Mouse (Mus musculus) midbrain, embryonic 15.5 days (tissue): ENCODE data around the gene Asap3. TPM values are rescaled to one million over a fixed set of nuclear protein-coding genes. Genes with fewer than 3 reads are reported as not detected.
A peak's percentile ranks its signal among the peaks of the same experiment; 100 is the strongest.

Source experiments
- ATAC-seq: fragments of 200-750 bp; cut with Nextera tagmentation; replicated peaks from 2 replicates; pipeline ENCODE4 v1.8.0; 2017; ENCODE audit warnings: moderate TSS enrichment
- H3K27ac ChIP-seq: fragments of 300-500 bp; sonication (generic); 2 replicates; pipeline ENCODE4 v1.5.1; 2015; ENCODE audit warnings: mild to moderate bottlenecking, inconsistent platforms
- H3K27me3 ChIP-seq: fragments of 300-500 bp; sonication (generic); replicated peaks from 2 replicates; pipeline ENCODE4 v1.6.1; 2015; ENCODE audit warnings: inconsistent platforms
- H3K36me3 ChIP-seq: fragments of 300-500 bp; sonication (generic); replicated peaks from 2 replicates; pipeline ENCODE4 v1.6.1; 2015; ENCODE audit warnings: inconsistent platforms
- H3K4me1 ChIP-seq: fragments of 300-500 bp; sonication (generic); 2 replicates; pipeline ENCODE4 v1.6.1; 2015; ENCODE audit warnings: inconsistent platforms
- H3K4me2 ChIP-seq: fragments of 300-500 bp; sonication (generic); 2 replicates; pipeline ENCODE4 v1.6.1; 2015; ENCODE audit warnings: inconsistent platforms, mild to moderate bottlenecking, moderate library complexity
- H3K4me3 ChIP-seq: fragments of 300-500 bp; sonication (generic); 2 replicates; pipeline ENCODE4 v1.5.1; 2015; ENCODE audit warnings: mild to moderate bottlenecking, inconsistent platforms
- H3K9ac ChIP-seq: fragments of 300-500 bp; sonication (generic); 2 replicates; pipeline ENCODE4 v1.6.1; 2015; ENCODE audit warnings: mild to moderate bottlenecking, inconsistent platforms
- H3K9me3 ChIP-seq: fragments of 300-500 bp; sonication (generic); 2 replicates; pipeline ENCODE4 v1.6.1; 2016; ENCODE audit warnings: inconsistent platforms
- WGBS: fragments of 180-500 bp; shearing (Covaris S2); methylation state at CpG from one replicate; pipeline ENCODE4 v1.1.7; 2015; ENCODE audit warnings: mixed read lengths; 5-methylcytosine and 5-hydroxymethylcytosine counted together
- polyA plus RNA-seq: library from polyadenylated mRNA; unstranded; fragments of >200 nt; fragmentation: Nextera tagmentation; extraction: Ambion mirVana; gene quantifications from 2 replicates; pipeline ENCODE4 v1.2.1, GENCODE M21; 2015

The Asap3 gene
- 5.1 and 5.2 TPM in 2 replicates for polyA plus RNA-seq

- Histone ChIP-seq H3K9ac (peak within 1 kb of the TSS; percentile 68), H3K27me3 (no peaks in the 10 kb centered on the region; the same call in 1 of the 2 replicates), H3K36me3 (no peaks in the 10 kb centered on the region), H3K4me1 (peaks cover 16% of the 10 kb centered on the region), H3K27ac (peak within 1 kb of the TSS; percentile 36; the same call in 1 of the 2 replicates), H3K4me3 (peak within 1 kb of the TSS; percentile 50), H3K4me2 (peak within 1 kb of the TSS; percentile 99), H3K9me3 (no peaks in the 10 kb centered on the region)
- WGBS = under 1% methylated on average over 49 of the region's 54 CpGs
- ATAC-seq = peak; percentile 87
Measured at GRCm38 (mm10) chr4:136206033-136206893, at the start of gene Asap3. Asap3 (plus strand) TSS chr4:136206365.

GRCm38 (mm10) chr4:136158498-136158897, 47.7 kb upstream of the Asap3 start:
- no peaks in the 10 kb centered on the region for H3K27me3 ChIP-seq
- no peak for ATAC-seq
- H3K36me3 ChIP-seq = no peaks in the 10 kb centered on the region
- H3K27ac ChIP-seq = no peak overlapping the region
- peaks cover 6% of the 10 kb centered on the region for H3K4me1 ChIP-seq
- H3K4me2 ChIP-seq = no peak overlapping the region
- H3K9me3 ChIP-seq = no peaks in the 10 kb centered on the region
- H3K9ac ChIP-seq = no peak overlapping the region
- 80% methylated on average over 6 of the region's 6 CpGs for WGBS
- no peak overlapping the region for H3K4me3 ChIP-seq

- no peak overlapping the region for H3K4me2 ChIP-seq
- H3K9me3 ChIP-seq = no peaks in the 10 kb centered on the region
- H3K4me3 ChIP-seq = no peak overlapping the region
- no peak overlapping the region for H3K27ac ChIP-seq
- H3K4me1 ChIP-seq = peaks cover 6% of the 10 kb centered on the region
- ATAC-seq = peak; percentile 69; the same call in 1 of the 2 replicates
- 2% methylated on average over 5 of the region's 5 CpGs for WGBS
- H3K36me3 ChIP-seq = no peaks in the 10 kb centered on the region
- no peak overlapping the region for H3K9ac ChIP-seq
- H3K27me3 ChIP-seq = no peaks in the 10 kb centered on the region
Measured at GRCm38 (mm10) chr4:136159802-136160397, 46.3 kb upstream of the Asap3 start.

GRCm38 (mm10) chr4:136163448-136163847, 42.7 kb upstream of the Asap3 start:
- WGBS = 5% methylated on average over 11 of the region's 11 CpGs
- Histone ChIP-seq H3K27me3 (no peaks in the 10 kb centered on the region), H3K4me3 (no peak overlapping the region), H3K4me1 (peaks cover 6% of the 10 kb centered on the region), H3K36me3 (no peaks in the 10 kb centered on the region), H3K4me2 (peak overlapping the region; percentile 24; the same call in 1 of the 2 replicates), H3K27ac (no peak overlapping the region), H3K9me3 (no peaks in the 10 kb centered on the region), H3K9ac (no peak overlapping the region)
- peak; percentile 55; the same call in 1 of the 2 replicates for ATAC-seq

DNA sequence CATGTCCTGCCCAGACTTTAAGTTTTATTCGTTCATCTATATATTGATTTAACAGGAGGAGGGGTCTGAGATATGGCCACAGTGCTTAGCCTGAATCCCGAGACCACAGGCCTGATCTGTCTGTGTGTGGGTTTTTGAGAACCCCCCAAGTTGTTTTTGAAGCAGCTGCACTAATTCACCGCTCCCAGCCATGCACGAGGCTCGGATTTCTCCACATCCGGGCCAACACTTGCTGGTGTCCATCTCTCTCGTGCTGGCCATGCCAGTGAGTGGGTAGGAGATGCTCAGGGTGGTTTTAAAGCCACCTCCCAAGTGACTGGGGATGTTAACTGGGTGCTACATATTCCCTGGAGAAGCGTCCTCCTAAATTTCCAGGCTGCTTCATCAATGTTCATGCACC, 41.2 kb upstream of the Asap3 start:
- H3K9me3 ChIP-seq = no peaks in the 10 kb centered on the region
- 86% methylated on average over 8 of the region's 8 CpGs for WGBS
- H3K4me1 ChIP-seq = peaks cover 1% of the 10 kb centered on the region
- H3K36me3 ChIP-seq = no peaks in the 10 kb centered on the region
- no peak for ATAC-seq
- H3K9ac ChIP-seq = no peak overlapping the region
- no peak overlapping the region for H3K4me3 ChIP-seq
- H3K27me3 ChIP-seq = no peaks in the 10 kb centered on the region
- H3K4me2 ChIP-seq = no peak overlapping the region
- H3K27ac ChIP-seq = no peak overlapping the region

DNA sequence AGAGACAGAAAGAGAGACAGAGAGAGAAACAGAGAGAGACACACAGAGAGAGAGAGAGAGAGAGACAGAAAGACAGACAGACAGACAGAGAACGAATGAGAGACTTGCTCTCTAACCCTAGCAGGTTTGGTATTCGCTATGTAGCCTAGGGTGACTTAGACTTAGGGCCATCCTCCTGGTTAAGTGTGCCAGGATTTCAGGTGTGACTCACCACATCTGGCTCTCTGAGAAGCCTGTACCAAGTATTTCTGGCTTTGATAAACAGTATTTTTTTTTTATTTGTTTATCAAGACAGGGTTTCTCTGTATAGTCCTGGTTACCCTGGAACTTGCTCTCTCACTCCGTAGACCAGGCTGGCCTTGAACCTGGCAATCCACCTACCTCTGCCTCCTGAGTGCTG, 38.5 kb upstream of the Asap3 start:
- H3K4me3 ChIP-seq = no peak overlapping the region

GRCm38 (mm10) chr4:136170401-136170800, 35.8 kb upstream of the Asap3 start:
- 82% methylated on average over 4 of the region's 4 CpGs for WGBS
- no peak for ATAC-seq

More for the DNA sequence above, 38.5 kb upstream of the Asap3 start:
- peaks cover 2% of the 10 kb centered on the region; the same call in 1 of the 2 replicates for H3K27me3 ChIP-seq
- no peak overlapping the region for H3K9ac ChIP-seq
- H3K9me3 ChIP-seq = no peaks in the 10 kb centered on the region
- WGBS = 88% methylated on average over 3 of the region's 3 CpGs
- H3K36me3 ChIP-seq = no peaks in the 10 kb centered on the region
- H3K4me2 ChIP-seq = no peak overlapping the region
- ATAC-seq = no peak
- H3K27ac ChIP-seq = no peak overlapping the region
- peaks cover 9% of the 10 kb centered on the region for H3K4me1 ChIP-seq

GRCm38 (mm10) chr4:136171455-136171854, 34.7 kb upstream of the Asap3 start:
- peaks cover 4% of the 10 kb centered on the region; the same call in 1 of the 2 replicates for H3K27me3 ChIP-seq

More at GRCm38 (mm10) chr4:136170401-136170800, 35.8 kb upstream of the Asap3 start:
- no peak overlapping the region for H3K4me2 ChIP-seq
- no peak overlapping the region for H3K4me3 ChIP-seq
- no peak overlapping the region for H3K27ac ChIP-seq
- no peaks in the 10 kb centered on the region for H3K9me3 ChIP-seq
- no peaks in the 10 kb centered on the region for H3K36me3 ChIP-seq
- H3K9ac ChIP-seq = no peak overlapping the region
- peaks cover 17% of the 10 kb centered on the region for H3K4me1 ChIP-seq
- H3K27me3 ChIP-seq = peaks cover 4% of the 10 kb centered on the region; the same call in 1 of the 2 replicates

DNA sequence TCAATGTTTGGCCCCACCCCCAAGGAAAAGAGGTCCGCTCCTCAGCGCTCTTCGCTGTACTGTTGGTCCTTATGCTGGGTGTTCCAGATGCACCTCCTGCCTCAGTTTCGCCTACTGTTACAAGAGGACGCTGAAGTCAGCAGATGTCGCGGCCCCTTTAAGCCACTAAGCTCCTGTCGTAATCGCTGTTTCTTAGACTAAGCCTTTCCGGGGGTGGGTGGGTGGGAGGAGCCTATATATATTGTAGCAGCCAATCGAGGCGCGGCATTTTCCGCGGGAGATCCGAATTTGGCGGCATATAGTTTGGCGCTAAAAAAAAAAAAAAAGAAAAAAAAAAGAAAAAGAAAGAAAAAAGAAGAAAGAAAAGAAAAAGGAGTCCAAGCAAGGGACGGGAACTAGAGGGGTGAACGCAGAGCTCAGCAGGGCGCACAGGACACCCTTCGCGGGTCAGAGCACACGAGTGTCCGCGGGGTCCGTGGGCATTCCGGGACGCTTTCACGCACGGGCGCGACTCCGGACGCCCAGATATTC, 34.1 kb upstream of the Asap3 start, which contains the start of gene E2f2:
Gene E2f2, plus strand, starts transcription at position 384 of the 531 bp plus-strand sequence.
- no peaks in the 10 kb centered on the region for H3K36me3 ChIP-seq
- peak within 1 kb of the TSS; percentile 94 for H3K4me2 ChIP-seq
- H3K27ac ChIP-seq = no peak within 1 kb of the TSS
- ATAC-seq = peak; percentile 65; the same call in 1 of the 2 replicates
- H3K4me1 ChIP-seq = peaks cover 17% of the 10 kb centered on the region
- H3K9me3 ChIP-seq = no peaks in the 10 kb centered on the region
- WGBS = under 1% methylated on average over 35 of the region's 35 CpGs
- H3K4me3 ChIP-seq = peak within 1 kb of the TSS; percentile 45
- H3K27me3 ChIP-seq = peaks cover 4% of the 10 kb centered on the region; the same call in 1 of the 2 replicates
- H3K9ac ChIP-seq = peak within 1 kb of the TSS; percentile 41

More at GRCm38 (mm10) chr4:136171455-136171854, 34.7 kb upstream of the Asap3 start:
- H3K9me3 ChIP-seq = no peaks in the 10 kb centered on the region
- 15% methylated on average over 12 of the region's 12 CpGs for WGBS
- H3K36me3 ChIP-seq = no peaks in the 10 kb centered on the region
- no peak overlapping the region for H3K27ac ChIP-seq
- peak overlapping the region; percentile 94 for H3K4me2 ChIP-seq
- H3K4me3 ChIP-seq = peak overlapping the region; percentile 45
- H3K9ac ChIP-seq = peak overlapping the region; percentile 41; the same call in 1 of the 2 replicates
- peaks cover 17% of the 10 kb centered on the region for H3K4me1 ChIP-seq
- ATAC-seq = 0 out of 2 replicates have a peak, but pooled peaks have one; percentile 34

DNA sequence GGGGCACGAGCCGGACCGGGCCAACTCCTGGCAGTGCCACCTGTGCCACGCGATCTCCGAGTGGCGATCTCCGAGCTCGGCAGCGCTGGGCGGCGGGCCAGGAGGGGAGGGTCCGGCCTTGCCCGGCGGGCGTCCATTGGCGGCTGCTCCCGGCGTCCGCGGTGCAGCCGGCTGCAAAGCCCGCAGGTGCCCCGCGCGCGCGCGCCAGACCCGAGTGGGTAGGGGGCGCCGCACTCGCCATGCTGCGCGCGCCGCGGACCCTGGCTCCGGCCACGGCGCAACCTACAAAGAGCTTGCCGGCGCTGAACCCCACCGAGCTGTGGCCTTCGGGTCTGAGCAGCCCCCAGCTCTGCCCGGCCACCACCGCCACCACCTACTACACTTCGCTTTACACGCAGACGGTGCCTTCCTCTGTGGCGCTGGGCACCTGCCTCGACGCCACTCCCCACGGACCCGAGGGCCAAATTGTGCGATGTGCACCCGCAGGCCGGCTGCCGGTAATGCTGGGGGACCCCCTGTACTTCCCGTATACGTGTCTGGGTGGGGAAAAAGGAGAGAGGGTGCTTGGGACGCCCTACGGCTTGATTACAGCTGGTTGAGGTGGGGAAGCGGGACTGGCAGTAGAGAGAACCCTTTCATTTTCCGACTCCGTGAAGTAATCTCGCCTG, 33.5 kb upstream of the Asap3 start:
- Histone ChIP-seq H3K27ac (no peak overlapping the region), H3K4me3 (peak overlapping the region; percentile 45), H3K9ac (peak overlapping the region; percentile 25; the same call in 1 of the 2 replicates), H3K4me2 (peak overlapping the region; percentile 94), H3K4me1 (peaks cover 20% of the 10 kb centered on the region), H3K9me3 (no peaks in the 10 kb centered on the region), H3K36me3 (no peaks in the 10 kb centered on the region), H3K27me3 (peaks cover 4% of the 10 kb centered on the region; the same call in 1 of the 2 replicates)
- peak; percentile 50; the same call in 1 of the 2 replicates for ATAC-seq
- under 1% methylated on average over 48 of the region's 67 CpGs for whole genome bisulfite sequencing

DNA sequence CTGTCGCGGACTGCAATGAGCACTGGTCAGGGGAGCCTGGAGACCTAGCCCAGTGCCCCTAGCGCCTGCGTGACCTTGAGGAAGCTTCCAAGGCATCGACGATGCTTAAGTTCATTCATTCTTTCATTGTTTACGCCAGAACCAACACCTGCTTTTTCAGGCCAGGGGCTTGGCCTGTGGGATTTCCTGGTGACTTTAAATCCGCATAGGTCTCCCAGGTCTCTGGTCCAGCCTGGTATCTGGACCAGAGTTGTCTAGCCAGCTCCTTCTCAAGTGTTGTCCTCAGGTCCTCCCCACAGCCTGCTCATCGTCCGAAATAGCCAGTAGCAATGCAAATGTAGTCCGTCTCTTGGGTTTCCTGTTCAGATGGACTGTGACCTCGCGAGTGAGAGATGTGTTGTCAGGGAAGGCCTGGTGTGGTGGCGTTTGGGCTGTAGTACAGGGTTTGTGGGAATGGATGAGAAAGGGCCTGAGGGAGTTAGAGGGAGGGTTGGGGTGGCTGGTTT, 32.9 kb upstream of the Asap3 start:
- H3K9me3 ChIP-seq = no peaks in the 10 kb centered on the region
- peaks cover 4% of the 10 kb centered on the region; the same call in 1 of the 2 replicates for H3K27me3 ChIP-seq
- WGBS = 3% methylated on average over 14 of the region's 14 CpGs
- H3K4me1 ChIP-seq = peaks cover 20% of the 10 kb centered on the region
- H3K4me2 ChIP-seq = peak overlapping the region; percentile 94
- no peak overlapping the region; the same call in 1 of the 2 replicates for H3K9ac ChIP-seq
- 0 out of 2 replicates have a peak, but pooled peaks have one; percentile 4 for ATAC-seq
- peak overlapping the region; percentile 45 for H3K4me3 ChIP-seq
- H3K27ac ChIP-seq = no peak overlapping the region
- no peaks in the 10 kb centered on the region for H3K36me3 ChIP-seq
